Mouse (Mus musculus): ENCODE measurements around the gene Wars2.

Gene Wars2

DNA sequence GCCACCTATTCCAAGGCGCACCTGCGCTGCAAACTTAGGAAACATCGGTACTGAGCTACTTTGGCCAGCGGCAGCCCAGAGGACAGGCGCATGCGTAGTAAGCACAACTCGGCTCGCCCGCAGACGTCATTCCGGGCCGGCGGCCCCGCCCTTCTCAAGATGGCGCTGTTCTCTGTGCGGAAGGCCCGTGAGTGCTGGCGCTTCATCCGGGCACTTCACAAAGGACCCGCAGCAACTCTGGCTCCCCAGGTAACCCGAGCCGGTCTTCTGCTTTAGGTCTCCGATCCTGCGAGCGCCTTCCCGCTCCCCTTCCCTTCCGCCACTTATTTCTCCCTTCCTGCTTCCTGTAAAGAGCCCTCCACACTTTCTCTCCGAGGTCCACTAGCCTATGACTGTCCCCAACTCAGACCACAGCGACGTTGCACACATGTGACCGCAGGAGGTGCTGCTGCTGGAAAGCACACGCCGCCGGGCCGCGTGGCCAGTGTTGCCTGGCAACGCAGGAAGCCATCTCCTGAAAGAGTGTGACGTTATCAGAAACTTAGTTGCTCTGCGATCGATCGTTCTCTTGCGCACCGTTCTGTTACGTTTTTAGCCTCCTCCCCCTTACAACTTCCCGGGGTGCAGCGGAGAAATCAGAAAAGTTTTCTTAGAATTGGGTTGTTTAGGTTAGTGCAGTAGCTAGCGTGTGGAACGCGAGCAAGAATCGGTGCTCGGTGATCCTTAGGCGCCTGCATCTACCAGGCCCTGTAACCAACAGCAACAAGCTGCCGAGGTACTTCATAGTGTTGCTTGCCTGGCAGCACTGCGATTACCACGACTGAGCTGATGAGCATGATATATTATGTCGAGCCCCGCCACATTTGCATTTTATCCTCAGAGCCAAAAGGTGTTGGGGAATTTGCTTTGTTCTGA, at the start of gene Wars2:
TSS of gene Wars2 (plus strand) at position 129 of the 915 bp plus-strand sequence.
- DNase-seq (ENCODE audit: low spot score in 2 of 2), result peak; percentile 88 to 95

DNA sequence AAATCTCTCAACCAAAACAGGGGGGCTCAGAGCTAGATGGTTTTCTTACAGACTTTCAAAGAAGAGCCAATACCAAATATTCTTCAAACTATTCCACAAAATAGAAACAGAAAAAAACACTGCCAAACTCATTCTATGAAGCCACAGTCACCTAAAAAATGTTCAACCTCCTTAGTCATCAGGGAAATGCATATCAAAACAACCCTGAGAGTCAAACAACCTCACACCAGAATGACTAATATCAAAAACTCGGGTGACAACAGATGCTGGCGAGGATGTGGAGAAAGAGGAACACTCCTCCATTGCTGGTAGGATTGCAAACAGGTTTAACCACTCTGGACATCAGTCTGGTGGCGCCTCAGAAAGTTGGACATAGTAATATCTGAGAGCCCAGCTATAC, 44.1 kb upstream of the Wars2 start:
- DNase-seq (ENCODE audit: low spot score in 2 of 2), result no peak

DNA sequence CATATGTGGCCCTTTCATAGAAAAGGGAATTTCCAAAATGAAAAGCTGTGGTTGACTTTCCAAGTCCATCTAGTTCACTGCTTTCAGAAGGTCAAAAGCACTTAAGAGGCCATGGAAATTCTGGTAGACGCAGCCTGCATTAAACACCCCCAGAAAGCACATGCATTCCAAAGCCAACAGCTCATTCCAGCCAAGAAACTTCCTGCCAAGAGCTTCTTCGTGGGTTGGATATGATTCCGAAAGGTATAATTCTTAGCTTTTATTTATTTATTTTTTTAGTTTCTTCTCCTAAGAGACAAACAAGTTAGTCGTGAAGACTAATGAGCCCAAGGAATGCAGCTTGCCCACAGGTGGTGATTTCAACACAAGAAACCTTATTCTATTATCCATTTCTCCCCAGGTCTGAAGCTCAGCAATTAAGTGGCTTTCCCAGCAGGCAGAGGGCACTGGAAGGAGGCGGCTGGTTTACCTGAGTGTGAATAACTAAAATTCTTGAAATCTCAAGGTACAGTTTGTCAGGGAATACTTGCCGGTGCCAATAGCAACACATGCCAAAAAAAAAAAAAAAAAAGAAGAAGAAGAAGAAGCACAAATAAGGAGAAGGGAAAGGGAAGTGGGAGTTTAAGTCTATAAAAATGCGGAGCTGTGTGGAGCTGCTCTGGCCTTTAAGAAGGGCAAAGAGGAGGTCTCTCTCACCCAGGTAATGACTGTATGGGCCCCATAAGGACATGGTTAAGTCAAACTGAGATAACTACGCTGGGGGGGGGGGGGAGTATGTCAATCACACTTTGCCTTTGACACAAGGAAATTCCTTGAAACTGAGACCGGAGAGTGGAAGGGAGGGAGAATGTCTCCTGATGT, 30.3 kb upstream of the Wars2 start:
- DNase-seq (ENCODE audit: low spot score in 2 of 2), result no peak

DNA sequence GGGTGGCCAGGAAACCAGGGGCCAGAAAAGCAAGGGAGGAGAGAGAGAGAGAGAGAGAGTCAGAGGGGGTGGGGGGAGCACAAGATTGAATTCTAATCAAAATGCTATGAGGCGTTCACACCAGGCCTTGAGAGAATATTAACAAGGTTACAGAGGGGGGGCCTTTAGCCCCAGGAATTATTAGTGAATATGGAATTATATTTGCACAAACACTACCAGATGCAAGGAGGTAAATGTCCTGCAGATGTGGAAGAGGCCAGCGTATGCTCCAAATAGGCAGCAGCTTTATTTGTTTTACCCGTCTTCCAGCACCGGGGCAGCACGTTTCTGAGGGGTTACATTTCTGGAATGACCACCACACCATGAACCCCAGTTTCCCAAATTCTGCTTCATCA, 29.7 kb upstream of the Wars2 start:
- DNase-seq (ENCODE audit: low spot score in 2 of 2), result no peak

DNA sequence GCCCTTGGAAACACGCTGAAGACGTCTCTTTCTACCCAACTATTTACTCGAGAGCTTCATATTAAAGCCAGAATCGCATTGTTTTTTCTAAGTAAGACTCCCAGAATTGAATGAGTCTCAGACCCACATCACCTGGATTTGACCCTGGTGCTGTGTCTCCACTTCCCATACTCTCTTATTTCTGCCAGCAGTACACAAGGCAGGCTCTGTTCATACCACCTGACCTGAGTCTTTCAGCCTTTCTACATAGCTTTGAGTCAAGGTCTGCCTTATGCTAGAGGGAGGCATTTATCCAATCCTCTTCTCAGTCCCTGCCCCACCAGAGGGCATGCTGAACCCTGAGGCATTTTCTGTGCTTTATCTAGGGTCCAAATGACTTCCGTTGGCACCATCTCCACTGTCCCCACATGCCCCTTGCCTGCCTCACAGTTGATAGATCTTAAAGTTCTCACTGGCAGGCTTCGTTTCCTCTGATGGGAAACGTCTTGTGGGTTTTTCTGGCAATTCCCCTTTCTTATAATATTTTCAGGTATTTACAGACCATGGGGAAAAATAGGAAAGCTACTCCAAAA, 27.5 kb upstream of the Wars2 start:
- DNase-seq (ENCODE audit: low spot score in 2 of 2), result no peak

DNA sequence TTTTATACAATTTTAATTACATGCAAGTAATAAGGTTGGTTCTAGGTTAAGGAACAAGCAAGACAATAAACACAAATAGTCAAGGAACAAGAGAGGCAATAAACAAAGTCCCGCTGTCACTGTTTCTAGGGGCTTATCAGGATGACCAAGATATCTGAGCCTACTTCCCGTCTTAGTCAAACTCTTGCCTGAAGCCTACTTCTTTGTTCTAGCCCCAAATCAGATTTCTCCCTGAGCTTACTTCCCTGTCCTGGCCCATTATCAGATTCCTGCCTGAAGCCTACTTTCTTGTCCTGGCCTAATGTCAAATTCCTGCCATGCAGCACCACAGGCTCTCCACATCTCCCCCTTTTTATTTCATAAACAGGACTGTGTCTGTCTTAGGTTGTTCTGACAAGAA, 19.9 kb upstream of the Wars2 start:
- DNase-seq (ENCODE audit: low spot score in 2 of 2), result no peak

DNA sequence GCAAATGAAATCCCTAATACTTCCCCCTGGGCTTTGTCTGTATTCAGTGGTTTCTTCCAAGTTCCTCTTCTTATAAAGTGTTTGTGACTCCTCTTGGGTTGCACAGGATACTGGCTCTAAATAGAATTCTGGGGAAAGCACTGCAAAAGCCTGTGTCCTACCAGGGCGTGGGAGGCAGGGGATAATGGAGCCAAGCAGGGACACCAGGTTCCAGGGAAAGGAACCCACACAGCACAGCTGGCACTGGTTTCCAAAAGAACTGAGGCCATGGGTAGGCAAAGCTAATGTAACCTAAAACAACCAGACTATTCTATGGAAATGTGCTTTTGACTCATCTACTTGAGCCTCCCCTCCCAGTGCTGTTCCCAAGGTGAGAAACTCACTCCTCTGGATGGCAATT, 10.3 kb upstream of the Wars2 start:
- DNase-seq (ENCODE audit: low spot score in 2 of 2), result no peak

DNA sequence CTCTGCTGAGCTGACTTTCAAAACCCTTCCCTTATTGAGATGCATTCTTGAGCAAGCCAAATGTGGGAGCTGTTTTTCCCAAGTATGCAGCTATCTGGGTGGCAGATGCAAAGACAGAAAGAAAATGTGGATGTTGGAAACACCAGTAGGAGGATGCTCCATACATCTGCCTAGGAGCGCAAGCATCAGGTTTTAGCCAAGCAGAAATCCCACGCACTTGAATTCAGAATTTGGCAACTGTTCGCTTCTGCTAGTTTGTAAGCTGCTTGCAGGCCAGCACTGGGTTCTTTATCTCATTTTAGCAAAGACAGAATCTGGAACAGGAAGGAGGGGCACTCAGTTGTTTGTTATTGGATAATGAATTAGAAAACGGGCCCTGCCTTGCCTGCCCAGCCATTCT, 8.9 kb upstream of the Wars2 start:
- no peak for DNase-seq (ENCODE audit: low spot score in 2 of 2)

DNA sequence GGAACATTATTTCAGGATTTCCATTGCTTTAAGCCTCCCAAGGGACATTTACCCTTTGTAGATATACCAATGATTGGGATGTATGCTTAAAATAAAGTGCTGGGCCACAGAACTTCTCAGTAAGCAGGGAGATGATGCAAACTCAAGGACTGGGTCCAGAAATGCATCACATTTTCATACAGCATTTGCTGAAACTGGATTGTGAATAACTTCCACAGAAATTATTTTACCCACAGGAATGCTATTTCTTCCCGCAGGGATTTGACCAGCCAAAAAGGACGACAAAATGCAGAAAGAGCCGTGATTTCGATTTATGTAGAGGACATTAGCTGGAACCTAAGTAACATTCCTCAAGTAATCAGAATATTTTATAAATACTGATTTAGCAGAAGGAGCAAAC, 7.0 kb upstream of the Wars2 start:
- no peak for DNase-seq (ENCODE audit: low spot score in 2 of 2)

DNA sequence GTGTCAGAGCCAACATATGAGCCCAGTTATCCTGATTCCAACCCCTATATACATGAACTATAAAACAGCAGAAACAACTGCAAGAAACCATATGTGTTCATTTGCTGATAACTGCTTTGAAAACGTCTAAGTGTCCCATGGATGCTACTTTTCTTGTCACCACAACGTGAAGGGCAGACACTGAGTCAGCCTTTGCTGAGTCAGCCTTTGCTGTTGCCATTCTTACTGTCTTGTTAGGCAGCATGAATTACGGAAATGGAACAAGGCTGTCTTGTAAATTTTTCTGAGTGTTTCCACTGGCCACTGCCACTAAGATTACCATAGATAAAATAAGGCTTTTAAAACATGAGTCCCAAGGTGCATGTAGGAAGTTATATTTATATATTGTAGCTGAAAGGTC, 7.0 kb downstream of the Wars2 start:
- no peak for DNase-seq (ENCODE audit: low spot score in 2 of 2)

DNA sequence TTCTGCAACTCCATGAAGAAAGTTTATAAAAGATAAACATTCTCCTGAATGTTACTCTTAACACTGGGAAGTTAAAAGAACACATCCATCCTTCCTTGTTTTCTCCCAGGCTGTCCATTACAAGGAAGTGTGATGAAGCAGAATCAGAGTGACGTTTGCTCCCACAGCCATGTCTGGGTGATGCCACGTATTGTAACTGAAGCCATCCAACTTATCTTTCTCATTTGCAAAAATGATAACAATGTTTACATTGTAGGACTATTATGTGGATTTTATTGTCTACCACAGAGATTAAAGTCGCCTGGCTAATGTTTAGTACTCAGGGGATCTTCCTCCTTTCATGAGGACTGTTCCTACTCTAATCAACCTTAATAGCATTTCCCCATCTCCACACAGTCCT, 8.2 kb downstream of the Wars2 start:
- no peak for DNase-seq (ENCODE audit: low spot score in 2 of 2)

DNA sequence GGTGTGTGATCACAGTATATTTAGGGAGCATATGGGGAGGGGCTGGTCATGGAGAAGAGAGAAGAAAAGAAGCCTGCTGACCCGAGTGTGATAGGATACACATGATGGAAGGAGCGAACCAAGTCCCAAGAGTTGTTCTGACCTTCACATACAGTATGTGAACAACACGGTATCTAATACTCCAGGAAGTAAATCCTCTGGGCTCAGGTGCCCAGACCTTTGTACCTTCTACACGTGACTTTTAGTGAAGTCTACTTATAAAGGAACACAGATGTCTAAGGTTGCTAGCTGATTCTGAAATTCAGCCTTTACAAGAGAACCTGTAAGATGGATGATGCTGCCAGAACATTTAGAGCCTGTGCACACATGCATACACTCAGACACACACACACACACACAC, 15.4 kb downstream of the Wars2 start:
- DNase-seq (ENCODE audit: low spot score in 2 of 2), result no peak

DNA sequence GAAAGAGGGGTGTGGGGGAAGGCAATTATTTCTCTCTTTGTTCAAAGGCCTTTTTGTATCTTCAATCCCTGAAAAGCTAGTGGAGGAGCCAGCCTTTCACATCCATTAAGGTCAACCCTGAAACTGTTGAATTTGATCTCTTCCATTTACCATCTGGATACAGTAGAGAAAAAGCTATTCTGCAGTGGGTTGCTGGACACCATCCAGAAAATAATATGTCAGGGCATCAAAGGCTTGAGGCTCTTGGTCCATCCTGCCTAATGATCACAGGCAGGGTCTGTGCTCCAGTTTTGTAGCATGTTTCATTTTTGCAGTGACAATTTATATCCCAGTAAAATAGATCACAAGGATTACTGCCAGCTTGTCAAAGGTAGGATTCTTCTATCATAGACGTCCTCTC, 16.1 kb downstream of the Wars2 start:
- DNase-seq (ENCODE audit: low spot score in 2 of 2), result no peak

DNA sequence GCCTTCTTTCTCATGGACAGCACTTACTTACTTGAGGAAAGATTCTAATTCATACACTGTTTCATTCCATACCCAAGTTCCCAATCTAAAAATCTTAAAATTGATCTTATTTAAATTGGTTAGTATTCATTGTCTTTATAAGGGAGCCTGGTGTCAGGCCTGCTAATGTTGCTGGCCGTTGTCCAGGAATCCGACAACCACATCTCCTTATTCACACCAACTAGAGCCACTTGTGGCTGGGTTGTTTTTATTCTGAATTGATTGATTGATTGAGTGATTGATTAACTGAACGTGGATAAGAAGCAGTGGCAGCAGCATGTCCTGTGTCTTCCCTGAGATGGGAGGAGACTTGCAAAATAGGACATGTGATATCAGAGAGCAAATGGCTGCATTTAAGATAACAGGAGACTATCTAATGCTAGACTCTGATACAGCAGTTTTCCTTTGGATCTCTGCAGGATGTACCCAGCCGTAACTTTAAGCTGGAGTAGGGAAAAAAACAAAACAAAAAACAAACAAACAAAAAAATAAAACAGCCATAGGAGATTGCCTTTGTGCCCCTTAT, 16.7 kb downstream of the Wars2 start:
- no peak for DNase-seq (ENCODE audit: low spot score in 2 of 2)

DNA sequence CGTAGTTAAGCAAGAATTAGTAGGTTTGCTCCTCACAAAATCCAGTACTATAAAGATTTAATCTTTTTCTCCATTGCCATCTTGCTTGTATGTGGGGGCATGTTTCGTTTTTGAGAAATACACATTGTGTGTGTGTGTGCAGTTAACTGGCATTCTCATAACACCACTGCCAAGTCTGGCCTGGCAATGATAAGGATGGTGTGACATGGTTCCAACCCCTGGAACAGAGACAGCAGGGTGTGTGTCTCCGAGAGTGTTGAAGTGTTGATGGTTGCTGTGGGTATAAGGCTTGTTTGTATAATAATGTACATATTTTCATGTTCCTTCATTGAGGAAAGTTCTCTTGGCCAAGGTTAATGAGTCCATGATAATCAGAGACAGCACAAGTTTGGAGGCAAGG, 19.1 kb downstream of the Wars2 start:
- DNase-seq (ENCODE audit: low spot score in 2 of 2), result no peak

DNA sequence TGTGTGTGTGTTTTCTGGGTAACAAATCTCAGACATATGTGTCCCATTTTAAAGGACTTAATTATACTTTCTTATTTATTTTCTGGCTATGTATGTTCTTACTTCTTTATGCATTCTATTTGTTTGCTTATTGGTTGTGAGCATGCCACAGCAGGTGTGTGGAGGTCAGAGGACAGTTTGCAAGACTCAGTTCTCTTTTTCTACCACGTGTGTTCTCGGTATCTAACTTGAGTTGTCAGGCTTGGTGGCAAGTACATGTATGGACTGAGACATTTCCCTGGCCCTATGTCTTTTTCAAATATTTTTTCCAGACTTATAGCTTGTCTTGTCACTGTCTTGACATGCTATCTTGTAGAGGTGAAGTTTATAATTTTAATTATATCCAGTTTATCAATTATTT, 21.3 kb downstream of the Wars2 start:
- DNase-seq (ENCODE audit: low spot score in 2 of 2), result no peak

DNA sequence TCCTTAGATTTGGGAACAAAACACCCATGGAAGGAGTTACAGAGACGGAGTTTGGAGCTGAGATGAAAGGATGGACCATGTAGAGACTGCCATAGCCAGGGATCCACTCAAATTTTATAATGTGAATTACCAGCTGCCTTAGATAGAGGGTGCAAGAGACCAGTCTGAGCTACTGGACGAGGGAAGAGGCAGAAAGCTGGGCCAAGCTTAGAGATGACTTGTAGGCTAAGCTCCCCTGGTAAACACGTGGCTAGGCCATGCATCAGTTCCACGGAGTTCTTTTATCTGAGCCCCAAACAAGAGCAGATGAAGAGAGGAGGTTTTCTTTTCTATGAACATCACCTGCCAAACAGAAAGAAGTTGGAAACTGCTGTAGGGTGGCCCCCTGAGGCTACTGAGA, 26.9 kb downstream of the Wars2 start:
- no peak for DNase-seq (ENCODE audit: low spot score in 2 of 2)

DNA sequence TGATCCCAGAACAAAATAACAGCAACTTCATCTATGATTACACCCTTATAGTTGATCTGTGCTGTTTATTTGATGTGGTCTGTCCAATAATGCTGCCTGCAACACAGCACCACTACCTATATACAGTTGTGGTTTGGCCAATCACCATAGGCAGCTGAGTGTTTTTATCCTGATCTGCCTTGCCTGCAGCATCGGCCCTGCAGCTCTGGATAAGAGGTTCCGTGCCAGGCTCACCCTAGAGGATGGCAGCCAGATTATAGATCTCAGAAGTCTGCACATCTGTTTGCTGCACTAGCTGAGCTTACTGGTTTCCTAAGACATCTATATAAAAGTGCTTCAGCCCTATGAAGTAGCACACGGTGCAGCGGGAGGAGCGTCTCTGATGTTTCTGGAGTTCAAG, 32.3 kb downstream of the Wars2 start:
- DNase-seq (ENCODE audit: low spot score in 2 of 2), result peak in 1 of 2 experiments; percentile 27

DNA sequence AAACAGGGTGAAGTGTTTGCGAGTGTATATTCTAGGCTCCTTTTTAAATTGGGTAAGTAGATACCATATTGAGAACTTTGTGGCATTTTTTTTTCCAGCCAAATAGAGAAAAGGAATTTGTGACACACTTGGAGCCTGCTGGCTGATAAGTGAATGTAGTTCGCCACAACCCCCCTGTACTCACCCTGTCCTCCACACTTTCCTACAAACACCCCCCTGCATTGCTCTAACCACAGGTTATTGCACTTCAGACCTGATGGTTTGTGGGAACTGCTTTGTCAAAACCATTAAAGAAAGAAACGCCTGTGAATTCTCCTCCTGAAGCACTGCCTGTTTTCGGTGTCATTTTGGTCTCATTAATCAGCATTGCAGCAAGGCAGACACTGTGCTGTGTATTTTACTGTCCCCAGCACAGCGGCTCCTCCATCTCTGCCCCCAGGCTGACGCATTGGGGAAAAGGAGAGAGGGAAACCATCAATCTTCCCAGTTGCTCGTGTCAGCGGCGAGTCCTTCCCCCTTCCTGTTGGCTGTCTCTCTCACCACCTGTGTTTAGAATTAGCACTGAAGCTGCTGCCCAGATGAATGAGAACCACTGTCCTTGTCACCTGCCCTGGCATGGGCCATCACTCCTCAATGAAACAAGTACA, 33.9 kb downstream of the Wars2 start:
- no peak for DNase-seq (ENCODE audit: low spot score in 2 of 2)

DNA sequence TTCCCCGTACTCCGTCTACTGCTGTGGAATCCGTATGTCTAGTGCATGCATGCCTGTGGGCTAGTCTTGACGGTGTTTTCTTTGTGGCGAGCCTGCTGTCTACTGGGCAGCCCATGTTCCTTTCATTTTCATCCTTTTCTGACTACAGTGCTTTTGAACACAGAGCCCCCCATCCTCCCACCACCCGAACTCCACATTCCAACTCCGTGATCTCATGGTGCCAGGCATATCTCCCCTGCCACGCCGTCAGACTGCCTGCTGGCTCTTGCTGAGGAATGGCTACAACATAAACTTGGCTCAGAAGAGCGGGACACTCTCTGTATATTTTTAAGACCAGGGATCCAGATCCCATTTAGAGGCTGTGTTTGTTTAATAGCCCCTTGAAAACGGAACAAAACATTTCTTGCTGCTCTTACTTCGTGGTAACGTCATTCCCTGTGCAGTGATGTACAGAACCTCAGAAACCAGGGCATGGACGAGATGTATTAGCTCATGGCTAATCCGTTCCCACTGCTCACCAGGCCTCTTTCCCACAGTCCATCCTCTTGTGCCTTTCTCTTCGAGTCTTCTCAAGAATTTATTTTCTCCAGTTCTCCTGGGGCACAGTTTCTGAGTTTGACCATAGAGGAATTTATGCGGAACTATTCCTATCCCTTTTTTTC, 42.6 kb downstream of the Wars2 start:
- no peak for DNase-seq (ENCODE audit: low spot score in 2 of 2)

DNA sequence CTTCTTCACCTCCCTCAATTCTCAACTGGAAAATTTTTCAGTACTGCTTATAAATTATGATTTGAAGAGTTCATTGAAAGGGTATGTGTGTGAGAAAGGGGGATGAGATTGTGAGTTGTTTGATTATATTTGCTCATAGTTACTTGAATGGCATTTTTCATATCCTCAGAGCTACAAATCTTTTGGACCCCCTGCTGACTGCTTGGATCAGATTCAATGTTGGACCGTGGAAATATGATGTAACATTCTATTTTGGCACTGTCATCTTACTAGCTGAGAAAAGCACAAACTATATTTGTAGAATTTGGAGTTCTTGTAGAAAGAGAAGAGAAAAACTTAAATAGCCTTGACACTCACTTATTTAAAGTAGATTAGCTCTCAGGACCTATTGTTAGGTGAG, 43.5 kb downstream of the Wars2 start:
- no peak for DNase-seq (ENCODE audit: low spot score in 2 of 2)

All from spleen, postnatal 4 days (tissue).